Mouse (Mus musculus): ENCODE data around the gene Clec16a. TPM values are rescaled to one million over a fixed set of nuclear protein-coding genes. Genes with fewer than 3 reads are reported as not detected.

Clec16a gene
- polyA plus RNA-seq, 1 experiment from 2014 or later: 34.7 TPM

DNA sequence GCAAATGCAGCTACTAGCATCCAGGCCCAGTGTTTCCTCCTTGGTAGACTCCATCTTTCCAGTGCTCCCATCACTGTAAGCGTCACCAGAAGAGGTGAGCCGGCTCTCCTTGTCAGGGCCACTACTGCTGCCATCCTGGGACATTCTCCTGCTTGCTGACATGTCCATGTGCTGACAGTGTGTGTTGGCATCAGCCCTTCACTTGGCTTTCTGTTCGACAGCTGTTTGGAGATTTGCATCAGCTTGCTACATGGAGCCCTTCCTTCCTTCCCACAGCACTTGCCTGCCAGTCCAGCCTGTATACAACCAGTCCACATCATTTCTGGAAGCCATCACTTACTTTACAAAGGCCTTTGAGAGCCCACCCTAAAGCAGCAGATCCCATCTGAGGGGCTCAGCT, 193.7 kb downstream of the Clec16a start:
- H3K4me1 ChIP-seq: peaks cover 25% of the 10 kb centered on the region
- ATAC-seq (replicated peaks; ENCODE audit: low FRiP score): no peak
- H3K4me2 ChIP-seq: no peak overlapping the region
- peak overlapping the region; percentile 88 for H3K27ac ChIP-seq
- H3K9me3 ChIP-seq (replicated peaks): no peaks in the 10 kb centered on the region
- no peaks in the 10 kb centered on the region for H3K36me3 ChIP-seq
- H3K9ac ChIP-seq: no peak overlapping the region
- H3K4me3 ChIP-seq (replicated peaks): no peak overlapping the region
- no peaks in the 10 kb centered on the region for H3K27me3 ChIP-seq
- 91% methylated on average over 3 of the region's 3 CpGs for WGBS

GRCm38 (mm10) chr16:10739854-10740398, 194.8 kb downstream of the Clec16a start:
- H3K4me3 ChIP-seq (replicated peaks): no peak overlapping the region
- H3K9me3 ChIP-seq (replicated peaks): no peaks in the 10 kb centered on the region
- H3K4me2 ChIP-seq: no peak overlapping the region
- peaks cover 34% of the 10 kb centered on the region for H3K4me1 ChIP-seq
- ATAC-seq (replicated peaks; ENCODE audit: low FRiP score): no peak
- no peak overlapping the region for H3K27ac ChIP-seq
- no peak overlapping the region for H3K9ac ChIP-seq
- no peaks in the 10 kb centered on the region for H3K36me3 ChIP-seq
- 59% methylated on average over 9 of the region's 9 CpGs for WGBS
- H3K27me3 ChIP-seq: no peaks in the 10 kb centered on the region

GRCm38 (mm10) chr16:10741082-10741481, 195.9 kb downstream of the Clec16a start:
- no peak overlapping the region for H3K4me2 ChIP-seq
- 93% methylated on average over 2 of the region's 2 CpGs for WGBS
- ATAC-seq (replicated peaks; ENCODE audit: low FRiP score): no peak

GRCm38 (mm10) chr16:10749226-10749625, 204.1 kb downstream of the Clec16a start:
- ATAC-seq (replicated peaks; ENCODE audit: low FRiP score): no peak
- 56% methylated on average over 7 of the region's 7 CpGs for WGBS

More at GRCm38 (mm10) chr16:10741082-10741481, 195.9 kb downstream of the Clec16a start:
- Histone ChIP-seq H3K4me3 (replicated peaks) (no peak overlapping the region), H3K27ac (no peak overlapping the region), H3K9me3 (replicated peaks) (no peaks in the 10 kb centered on the region), H3K27me3 (no peaks in the 10 kb centered on the region), H3K9ac (no peak overlapping the region), H3K4me1 (peaks cover 36% of the 10 kb centered on the region), H3K36me3 (no peaks in the 10 kb centered on the region)

GRCm38 (mm10) chr16:10749824-10750223, 204.7 kb downstream of the Clec16a start:
- WGBS: 53% methylated on average over 7 of the region's 7 CpGs
- Histone ChIP-seq H3K27ac (no peak overlapping the region), H3K4me2 (no peak overlapping the region), H3K4me3 (replicated peaks) (no peak overlapping the region), H3K9ac (no peak overlapping the region), H3K36me3 (no peaks in the 10 kb centered on the region), H3K9me3 (replicated peaks) (no peaks in the 10 kb centered on the region), H3K27me3 (no peaks in the 10 kb centered on the region), H3K4me1 (peaks cover 5% of the 10 kb centered on the region; the same call in 1 of the 2 replicates)
- peak; percentile 57; the same call in 1 of the 2 replicates for ATAC-seq (replicated peaks; ENCODE audit: low FRiP score)

More at GRCm38 (mm10) chr16:10749226-10749625, 204.1 kb downstream of the Clec16a start:
- Histone ChIP-seq H3K9me3 (replicated peaks) (no peaks in the 10 kb centered on the region), H3K4me1 (peaks cover 11% of the 10 kb centered on the region; the same call in 1 of the 2 replicates), H3K4me2 (no peak overlapping the region), H3K27ac (no peak overlapping the region), H3K27me3 (no peaks in the 10 kb centered on the region), H3K9ac (no peak overlapping the region), H3K36me3 (no peaks in the 10 kb centered on the region), H3K4me3 (replicated peaks) (no peak overlapping the region)

DNA sequence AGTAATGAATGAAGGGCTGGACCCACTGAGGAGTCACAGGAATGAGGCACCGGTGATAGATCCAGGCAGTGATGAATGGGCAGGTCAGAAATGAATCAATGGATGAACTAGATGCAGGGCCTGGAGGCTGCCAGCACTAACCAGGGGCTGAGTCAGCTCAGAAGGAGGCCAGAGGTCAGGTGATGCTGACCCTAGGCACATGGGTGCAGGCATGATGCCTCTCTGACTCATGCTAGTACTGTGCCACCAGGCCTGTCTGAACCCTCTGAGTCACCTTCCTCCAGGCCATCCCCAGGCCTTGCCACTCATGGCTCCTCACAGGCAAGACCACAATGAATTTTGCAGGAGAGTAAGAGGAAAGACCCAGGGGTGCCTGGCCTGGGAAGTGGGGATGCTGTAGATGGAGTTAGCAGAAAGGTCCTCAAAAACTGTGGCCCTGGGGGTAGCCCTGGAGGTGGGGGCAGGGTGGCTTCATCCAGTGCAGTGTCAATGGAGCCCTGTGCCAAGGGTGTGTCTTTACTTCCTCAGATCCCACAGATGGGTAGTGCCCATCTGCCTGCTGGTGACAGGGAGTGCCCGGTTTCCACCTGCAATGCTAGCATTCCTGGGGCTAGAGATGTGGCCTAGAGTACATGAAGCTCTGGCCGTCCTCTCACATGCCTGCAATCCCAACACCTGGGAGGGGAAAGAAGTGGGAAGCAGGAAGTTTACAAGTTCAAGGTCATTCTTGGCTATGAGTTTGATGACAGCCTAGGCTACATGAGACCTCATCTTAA, 209.6 kb downstream of the Clec16a start:
- 85% methylated on average over 3 of the region's 3 CpGs for WGBS
- no peaks in the 10 kb centered on the region for H3K9me3 ChIP-seq (replicated peaks)
- no peak overlapping the region for H3K27ac ChIP-seq
- H3K27me3 ChIP-seq: no peaks in the 10 kb centered on the region
- no peaks in the 10 kb centered on the region for H3K36me3 ChIP-seq
- no peak overlapping the region for H3K9ac ChIP-seq
- no peak overlapping the region for H3K4me2 ChIP-seq
- ATAC-seq (replicated peaks; ENCODE audit: low FRiP score): no peak
- no peak overlapping the region for H3K4me3 ChIP-seq (replicated peaks)
- 0 out of 2 replicates have a peak, but pooled peaks cover 3% of the 10 kb centered on the region for H3K4me1 ChIP-seq

DNA sequence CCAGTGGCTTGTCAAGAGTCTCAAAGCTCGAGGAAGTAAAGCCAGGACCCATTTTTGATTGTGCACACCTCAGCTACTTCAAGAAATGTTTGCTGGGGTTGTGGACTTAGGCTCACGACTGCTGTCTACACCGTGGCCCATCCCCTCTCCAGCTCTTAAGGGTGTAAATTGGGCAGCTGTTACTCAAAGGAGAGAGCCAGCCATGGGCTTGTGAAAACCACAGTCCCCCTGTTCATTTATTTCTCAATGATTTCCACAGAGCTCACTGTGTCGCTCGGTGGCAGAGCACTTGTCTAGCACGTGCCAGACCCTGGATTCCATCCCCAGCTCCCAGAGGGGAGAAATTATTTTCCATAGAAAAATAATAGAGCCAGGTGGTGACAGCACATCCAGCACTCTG, 211.0 kb downstream of the Clec16a start:
- Histone ChIP-seq H3K27ac (no peak overlapping the region), H3K9ac (no peak overlapping the region), H3K4me2 (no peak overlapping the region), H3K27me3 (no peaks in the 10 kb centered on the region), H3K4me1 (no peaks in the 10 kb centered on the region), H3K9me3 (replicated peaks) (no peaks in the 10 kb centered on the region), H3K4me3 (replicated peaks) (no peak overlapping the region), H3K36me3 (no peaks in the 10 kb centered on the region)
- WGBS: 72% methylated on average over 6 of the region's 6 CpGs
- ATAC-seq (replicated peaks; ENCODE audit: low FRiP score): no peak

DNA sequence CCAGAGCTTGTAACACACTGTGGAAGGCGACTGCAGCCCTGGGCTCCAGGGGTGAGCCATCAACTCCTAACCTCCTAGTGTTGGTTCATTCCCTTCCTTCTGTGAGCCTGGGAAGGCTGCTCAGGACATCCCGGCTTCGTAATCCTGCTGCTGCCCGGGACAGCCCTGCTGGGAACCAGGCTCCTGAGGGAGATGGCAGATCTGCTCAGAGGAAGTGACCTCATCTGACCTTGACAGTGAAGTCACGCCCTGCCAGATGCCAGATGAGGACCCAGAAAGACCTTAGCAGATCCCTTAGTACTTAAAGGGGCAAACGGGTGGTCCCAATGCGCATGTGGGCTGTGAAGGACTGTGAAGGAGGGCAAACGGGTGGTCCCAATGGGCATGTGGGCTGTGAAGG, 216.0 kb downstream of the Clec16a start:
- peaks cover 6% of the 10 kb centered on the region; the same call in 1 of the 2 replicates for H3K4me1 ChIP-seq
- no peaks in the 10 kb centered on the region for H3K36me3 ChIP-seq
- no peak overlapping the region for H3K27ac ChIP-seq
- no peaks in the 10 kb centered on the region for H3K27me3 ChIP-seq
- no peak for ATAC-seq (replicated peaks; ENCODE audit: low FRiP score)
- WGBS: 68% methylated on average over 8 of the region's 8 CpGs
- H3K4me3 ChIP-seq (replicated peaks): no peak overlapping the region
- H3K4me2 ChIP-seq: no peak overlapping the region
- no peaks in the 10 kb centered on the region for H3K9me3 ChIP-seq (replicated peaks)
- H3K9ac ChIP-seq: no peak overlapping the region

DNA sequence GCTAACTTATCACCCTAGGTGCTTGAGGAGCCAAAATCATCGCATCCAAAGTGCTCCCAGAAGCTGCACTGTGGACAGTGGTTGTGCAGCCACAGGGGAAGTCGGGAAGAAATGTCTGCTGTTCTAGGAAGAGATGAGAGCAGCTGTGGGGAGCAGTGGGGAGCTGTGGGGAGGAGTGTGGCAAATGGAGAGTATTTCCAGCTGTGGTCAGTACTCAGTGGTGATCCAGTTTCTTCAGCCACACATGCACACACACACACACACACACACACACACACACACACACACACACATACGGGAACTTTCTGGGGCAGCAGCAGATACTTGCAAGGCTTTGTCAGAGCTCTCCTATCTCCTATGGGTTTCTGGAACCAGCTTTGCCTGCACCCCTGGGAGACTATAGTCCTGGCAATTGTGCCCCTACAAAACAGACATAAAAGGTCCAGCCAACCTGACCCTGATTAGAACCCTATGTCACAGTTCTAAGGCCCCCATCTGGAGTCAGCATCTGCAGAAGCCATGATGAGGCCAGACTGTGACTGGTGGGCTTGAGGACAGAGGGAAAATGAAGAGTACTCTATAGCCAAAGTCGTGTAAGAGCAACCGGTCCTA, 217.5 kb downstream of the Clec16a start:
- H3K9me3 ChIP-seq (replicated peaks): no peaks in the 10 kb centered on the region
- no peak for ATAC-seq (replicated peaks; ENCODE audit: low FRiP score)

GRCm38 (mm10) chr16:10763540-10764264, 218.6 kb downstream of the Clec16a start:
- Histone ChIP-seq H3K4me1 (peaks cover 11% of the 10 kb centered on the region), H3K4me3 (replicated peaks) (no peak overlapping the region), H3K27ac (no peak overlapping the region), H3K4me2 (no peak overlapping the region), H3K27me3 (no peaks in the 10 kb centered on the region), H3K9me3 (replicated peaks) (no peaks in the 10 kb centered on the region), H3K9ac (no peak overlapping the region), H3K36me3 (no peaks in the 10 kb centered on the region)
- ATAC-seq (replicated peaks; ENCODE audit: low FRiP score): no peak
- 58% methylated on average over 6 of the region's 6 CpGs for WGBS

More for the DNA sequence above, 217.5 kb downstream of the Clec16a start:
- 69% methylated on average over 5 of the region's 5 CpGs for WGBS
- Histone ChIP-seq H3K9ac (no peak overlapping the region), H3K4me2 (no peak overlapping the region), H3K27me3 (no peaks in the 10 kb centered on the region), H3K4me1 (peaks cover 6% of the 10 kb centered on the region; the same call in 1 of the 2 replicates), H3K4me3 (replicated peaks) (no peak overlapping the region), H3K27ac (no peak overlapping the region), H3K36me3 (no peaks in the 10 kb centered on the region)

GRCm38 (mm10) chr16:10764323-10764722, 219.2 kb downstream of the Clec16a start:
- ATAC-seq (replicated peaks; ENCODE audit: low FRiP score): no peak
- WGBS: 38% methylated on average over 2 of the region's 2 CpGs
- H3K27ac ChIP-seq: no peak overlapping the region

GRCm38 (mm10) chr16:10767158-10767557, 222.0 kb downstream of the Clec16a start:
- WGBS: 44% methylated on average over 4 of the region's 4 CpGs
- Histone ChIP-seq H3K9ac (no peak overlapping the region), H3K4me1 (peaks cover 30% of the 10 kb centered on the region), H3K4me2 (no peak overlapping the region), H3K27ac (no peak overlapping the region), H3K4me3 (replicated peaks) (no peak overlapping the region), H3K27me3 (no peaks in the 10 kb centered on the region), H3K36me3 (no peaks in the 10 kb centered on the region), H3K9me3 (replicated peaks) (no peaks in the 10 kb centered on the region)
- no peak for ATAC-seq (replicated peaks; ENCODE audit: low FRiP score)

More at GRCm38 (mm10) chr16:10764323-10764722, 219.2 kb downstream of the Clec16a start:
- no peak overlapping the region for H3K4me2 ChIP-seq
- H3K27me3 ChIP-seq: no peaks in the 10 kb centered on the region
- no peaks in the 10 kb centered on the region for H3K9me3 ChIP-seq (replicated peaks)
- no peaks in the 10 kb centered on the region for H3K36me3 ChIP-seq
- no peak overlapping the region for H3K4me3 ChIP-seq (replicated peaks)
- no peak overlapping the region for H3K9ac ChIP-seq
- H3K4me1 ChIP-seq: peaks cover 15% of the 10 kb centered on the region

Data from kidney, embryonic 15.5 days (tissue).